Mouse (Mus musculus) hindlimb bud, embryonic 11.5 days (tissue): Measurements from ENCODE around the gene Fbxl22.

Experiments used
- DNase-seq: peaks from one replicate; pipeline ENCODE4 v3.0.0-alpha.2; 2012; ENCODE audit warnings: low read depth, low spot score; ENCODE audit errors: extremely low spot score

Gene Fbxl22

DNA sequence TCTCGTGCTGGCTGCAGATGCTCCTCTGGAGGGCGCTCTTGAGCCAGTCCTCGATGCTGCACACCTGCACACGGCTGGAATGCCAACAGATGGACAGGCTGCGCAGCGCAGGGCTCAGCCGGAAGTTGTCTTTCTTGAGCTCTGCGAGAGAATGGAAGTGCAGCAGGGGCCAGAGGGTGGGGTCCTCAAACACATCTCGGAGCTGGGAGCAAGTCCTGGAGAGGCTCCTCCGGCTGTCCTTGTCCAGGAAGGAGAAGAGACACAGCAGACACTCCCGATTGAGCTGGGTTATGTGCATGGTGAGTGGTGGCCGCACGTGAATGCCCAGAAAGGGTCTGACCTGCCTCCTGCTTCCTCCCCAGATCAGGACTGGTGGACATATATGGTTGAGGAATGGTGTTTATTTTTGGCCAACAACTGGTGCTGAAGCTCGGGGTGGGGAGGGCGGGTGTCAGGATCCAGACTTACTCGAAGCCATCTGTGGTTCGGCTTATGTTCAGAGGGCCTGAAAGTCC is at the start of gene Fbxl22:
Fbxl22 (minus strand) TSS at position 338 of the 515 bp plus-strand sequence.
- DNase-seq = no peak

DNA sequence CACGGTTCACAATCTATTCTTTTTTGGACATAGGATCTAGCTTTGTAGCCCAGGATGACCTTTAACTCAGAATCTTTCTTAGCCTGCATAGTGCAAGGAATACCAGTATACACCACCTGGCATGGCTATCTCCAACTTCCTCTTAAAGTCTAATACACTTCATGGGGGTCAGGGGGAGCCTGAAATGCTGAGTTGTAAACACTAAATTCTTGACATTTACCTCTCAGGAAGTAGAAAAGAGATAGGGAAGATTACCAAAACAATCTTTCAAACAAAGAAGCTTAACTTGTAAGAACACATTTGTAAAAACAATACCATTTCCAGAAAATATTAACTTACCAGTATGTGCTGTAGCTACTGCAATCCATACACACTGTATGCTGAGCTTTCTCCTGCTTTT is 47.8 kb upstream of the Fbxl22 start:
- DNase-seq = no peak

DNA sequence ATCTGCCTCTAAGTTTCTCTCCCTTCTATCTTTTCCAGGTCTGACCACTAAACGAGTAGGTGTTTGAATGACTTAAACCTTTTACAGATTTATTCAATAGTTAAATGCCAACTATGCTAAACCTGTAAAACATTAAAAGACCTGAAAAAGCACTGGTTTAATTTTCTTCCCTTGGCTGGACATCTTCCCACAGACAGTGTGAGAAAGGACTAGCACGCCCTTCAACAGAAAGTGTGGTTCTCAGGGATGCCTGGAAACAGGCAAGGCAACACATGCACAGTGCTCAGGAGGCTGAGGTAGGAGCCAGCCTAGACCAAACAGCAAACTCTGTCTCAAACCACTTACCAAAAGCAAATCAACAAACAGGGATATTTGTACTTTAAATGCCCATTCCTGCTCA is 47.1 kb upstream of the Fbxl22 start:
- DNase-seq = no peak

DNA sequence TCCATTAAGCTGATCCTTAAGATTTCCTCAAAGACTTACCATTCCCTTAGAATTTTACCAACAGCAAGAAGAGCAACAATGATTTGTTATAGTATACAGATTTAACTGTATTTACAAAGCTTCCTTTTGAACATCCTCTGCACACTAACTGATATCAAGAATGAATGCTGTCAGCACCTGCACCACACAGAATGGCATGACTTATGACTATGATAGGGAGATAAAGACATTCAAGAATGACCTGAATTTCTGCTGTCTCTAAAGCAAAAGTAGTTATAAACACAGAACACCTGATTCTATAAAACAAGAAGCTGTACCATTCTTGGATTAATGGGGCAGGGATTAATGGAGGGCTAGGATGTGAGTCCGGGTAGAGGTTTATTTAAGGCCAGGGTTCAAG is 46.3 kb upstream of the Fbxl22 start:
- DNase-seq = no peak

DNA sequence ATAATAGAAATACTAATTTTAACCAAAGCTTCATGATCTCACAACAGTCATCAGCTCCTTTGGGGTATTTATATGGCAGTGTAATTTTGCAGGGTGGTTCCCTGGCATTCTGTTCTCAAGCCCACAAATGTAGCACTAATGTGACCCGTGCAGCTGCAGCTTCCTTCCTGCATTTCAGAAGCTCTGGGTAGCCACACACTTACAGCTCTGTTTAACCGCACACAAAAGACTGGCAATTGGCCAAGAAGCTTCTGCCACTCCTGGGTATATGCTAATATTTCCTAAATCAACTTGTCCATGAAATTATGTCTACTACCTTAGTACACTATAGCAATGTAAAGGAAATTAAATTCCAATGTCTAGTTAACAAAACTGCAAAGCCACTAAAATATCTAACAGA is 45.9 kb upstream of the Fbxl22 start:
- DNase-seq = no peak

DNA sequence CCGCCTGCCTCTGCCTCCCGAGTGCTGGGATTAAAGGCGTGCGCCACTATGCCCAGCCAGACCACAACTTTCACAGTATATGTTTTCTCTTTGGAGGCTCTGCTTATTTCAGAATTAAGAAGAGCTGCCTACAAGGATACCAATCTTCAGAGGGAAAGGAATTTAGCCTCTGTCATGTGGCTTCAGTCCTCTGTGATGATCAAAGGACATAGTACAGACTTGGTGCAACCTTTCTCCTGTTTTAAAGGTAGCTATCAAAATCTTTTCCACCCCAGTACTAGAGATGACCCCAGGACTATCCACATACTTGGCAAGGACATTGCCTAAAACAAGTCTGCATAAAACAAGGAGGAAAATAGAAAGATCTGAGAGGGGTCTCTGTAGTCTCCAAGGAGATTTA is 44.6 kb upstream of the Fbxl22 start:
- DNase-seq = no peak

DNA sequence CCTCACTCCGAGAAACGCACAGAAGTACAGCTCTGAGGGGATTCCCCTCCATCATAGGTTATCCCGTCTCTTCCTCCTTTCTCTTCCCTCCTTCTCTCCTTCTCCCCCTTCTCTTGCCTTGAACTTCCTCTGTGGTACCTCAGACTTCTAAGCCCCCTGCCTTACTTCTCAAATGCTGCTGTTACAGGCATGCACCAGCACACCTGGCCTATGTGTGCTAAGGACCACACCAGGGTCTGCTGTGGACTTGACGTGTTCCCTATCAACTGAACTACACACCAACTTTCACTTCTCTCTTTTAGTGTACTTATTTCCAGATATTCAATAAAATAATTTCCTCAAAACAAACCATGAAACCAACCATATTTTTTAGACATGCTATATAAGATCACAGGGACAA is 28.4 kb upstream of the Fbxl22 start:
- no peak for DNase-seq

DNA sequence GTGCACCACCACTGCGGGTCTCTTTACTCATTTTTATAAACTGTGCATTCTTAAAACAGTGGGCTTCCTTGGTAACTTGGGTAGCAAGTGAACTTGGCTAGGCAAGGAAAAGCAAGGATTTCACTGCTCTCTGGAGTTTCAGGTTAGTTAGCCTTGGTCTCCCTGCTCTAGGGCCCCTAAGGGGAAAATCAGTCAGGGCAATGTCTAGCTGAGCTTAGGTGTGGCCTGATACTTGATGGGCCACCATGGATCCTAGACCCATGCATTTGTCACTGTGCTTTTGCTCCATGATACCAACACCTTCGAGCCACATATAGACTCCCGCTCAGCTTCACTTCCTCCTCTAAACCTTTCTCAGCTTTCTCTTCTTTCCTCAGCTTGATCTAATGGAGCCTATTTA is 7.2 kb upstream of the Fbxl22 start:
- no peak for DNase-seq

DNA sequence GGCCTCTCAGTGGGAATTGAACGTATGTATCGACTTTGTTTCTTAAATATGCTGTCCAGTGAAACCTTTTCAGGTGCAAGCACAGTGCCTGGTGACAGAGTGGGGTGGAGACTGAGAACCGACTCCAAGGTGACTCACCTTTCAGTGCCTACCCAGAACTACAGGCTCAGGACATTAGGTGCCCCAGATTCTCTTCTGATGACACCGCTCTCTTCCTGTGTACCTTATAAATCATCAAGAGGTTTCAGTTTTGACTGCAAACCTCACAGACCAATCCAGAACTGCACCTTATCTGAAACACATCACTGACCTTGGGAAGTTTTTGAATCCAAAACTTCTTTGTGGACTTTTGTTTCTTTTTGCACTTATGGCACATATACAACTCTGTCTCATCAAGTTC is 5.9 kb upstream of the Fbxl22 start:
- no peak for DNase-seq

DNA sequence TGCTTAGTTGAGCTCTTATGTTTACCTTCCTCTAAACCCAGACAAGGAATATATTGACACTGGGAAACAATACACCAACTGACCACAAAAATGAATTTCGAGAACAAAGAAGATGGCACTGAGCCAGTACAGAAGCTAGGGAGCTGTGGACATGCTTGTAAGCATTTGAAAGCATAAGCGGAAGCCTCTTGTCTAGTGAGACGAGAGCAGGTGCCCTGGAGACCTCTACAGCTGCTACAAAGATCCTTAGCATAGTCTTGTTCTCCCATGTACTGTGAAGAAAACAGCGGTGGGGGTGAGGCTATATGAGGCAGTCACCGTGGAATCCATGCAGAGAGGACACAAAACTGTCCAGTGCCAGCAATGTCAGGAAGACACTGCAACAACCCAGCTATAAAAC is 4.5 kb upstream of the Fbxl22 start:
- DNase-seq = no peak

DNA sequence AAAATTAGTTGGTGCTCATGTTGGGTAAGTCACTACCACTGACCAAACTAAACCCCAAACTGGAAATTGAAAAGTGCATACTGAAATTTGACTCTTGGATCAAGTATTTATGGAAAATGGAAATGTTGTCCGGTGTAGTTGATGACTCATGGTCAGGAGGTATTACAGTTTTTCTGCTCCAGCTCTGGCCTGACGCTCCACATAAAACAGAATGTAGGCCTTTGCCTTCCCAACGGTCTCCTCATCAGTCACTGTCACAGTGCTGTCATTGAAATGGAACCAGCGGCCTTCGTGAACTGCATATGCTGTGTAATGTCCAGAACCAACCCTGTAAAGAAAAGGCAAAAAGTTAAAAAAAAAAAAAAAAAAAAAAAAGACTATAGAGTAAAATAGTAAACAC is 3.9 kb upstream of the Fbxl22 start:
- DNase-seq = no peak

DNA sequence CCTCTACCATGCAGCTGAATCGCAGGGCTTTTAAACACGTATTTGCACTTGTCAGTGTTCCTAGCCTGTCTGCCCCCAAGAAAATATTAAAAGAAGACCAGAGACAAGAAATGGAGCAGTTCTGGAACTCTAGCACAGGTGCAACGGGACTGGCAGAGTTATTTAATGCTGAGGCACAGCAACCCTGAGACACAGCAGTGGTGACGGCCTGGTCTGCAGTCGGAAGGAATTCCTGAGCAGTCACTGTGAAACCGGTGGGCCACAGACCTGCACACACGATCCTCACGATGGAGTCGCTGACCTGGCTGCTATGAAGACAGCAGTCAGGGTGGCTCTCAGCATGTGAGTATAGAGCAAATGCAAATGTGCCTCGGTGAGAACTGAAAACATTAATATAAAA is 3.4 kb upstream of the Fbxl22 start:
- DNase-seq = no peak

DNA sequence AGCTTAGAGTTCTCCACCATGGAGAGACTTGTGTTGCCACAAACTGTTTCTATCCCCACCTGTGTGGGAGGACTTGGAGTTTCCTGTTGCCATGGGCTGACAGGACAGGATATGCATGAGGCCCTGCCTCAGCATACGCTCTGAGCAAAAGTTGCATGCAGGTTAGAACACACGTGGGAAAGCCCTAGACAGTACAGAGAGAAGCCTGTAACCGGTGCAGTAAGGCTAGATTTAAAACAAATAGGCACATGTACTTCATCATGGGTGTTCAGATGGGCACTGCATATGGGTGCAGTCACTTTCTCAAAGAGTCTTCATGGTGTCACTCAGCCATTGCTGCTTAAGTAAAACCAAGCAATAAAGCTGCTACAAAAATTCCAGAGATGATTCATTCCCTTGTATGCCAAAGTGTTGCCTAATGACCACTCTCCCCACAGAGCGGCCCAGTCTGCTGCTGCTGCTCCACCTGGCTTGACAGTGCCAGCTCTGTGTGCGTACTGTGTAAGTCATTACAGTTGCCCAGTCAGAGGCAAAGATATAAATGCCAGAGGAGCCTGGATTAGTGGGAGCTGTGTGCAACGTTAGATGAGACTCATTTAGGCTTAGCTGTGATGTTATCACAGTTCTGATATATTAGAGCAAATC is 2.0 kb upstream of the Fbxl22 start:
- DNase-seq = no peak

DNA sequence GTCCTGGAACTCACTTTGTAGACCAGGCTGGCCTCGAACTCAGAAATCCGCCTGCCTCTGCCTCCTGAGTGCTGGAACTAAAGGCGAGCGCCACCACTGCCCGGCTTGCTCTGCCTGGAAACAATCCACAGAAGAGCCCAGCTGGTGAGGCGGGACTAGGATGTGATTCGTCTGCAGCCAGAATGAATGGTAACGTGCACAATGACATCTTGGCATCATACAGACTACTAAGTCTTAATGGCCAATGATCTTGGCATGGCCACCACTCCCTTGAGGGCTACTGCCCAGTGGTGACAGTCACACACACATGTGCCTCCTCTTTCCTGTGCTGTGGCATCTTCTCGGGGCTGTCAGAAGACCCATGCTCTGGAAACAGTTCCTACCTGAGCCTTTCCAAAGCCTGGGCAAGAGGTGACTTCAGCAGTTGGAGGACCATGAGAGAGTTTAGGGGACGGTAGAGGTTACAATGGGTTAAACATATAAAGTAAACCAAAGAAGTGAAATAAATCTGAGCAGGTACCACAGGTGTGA is 1.4 kb upstream of the Fbxl22 start:
- no peak for DNase-seq

DNA sequence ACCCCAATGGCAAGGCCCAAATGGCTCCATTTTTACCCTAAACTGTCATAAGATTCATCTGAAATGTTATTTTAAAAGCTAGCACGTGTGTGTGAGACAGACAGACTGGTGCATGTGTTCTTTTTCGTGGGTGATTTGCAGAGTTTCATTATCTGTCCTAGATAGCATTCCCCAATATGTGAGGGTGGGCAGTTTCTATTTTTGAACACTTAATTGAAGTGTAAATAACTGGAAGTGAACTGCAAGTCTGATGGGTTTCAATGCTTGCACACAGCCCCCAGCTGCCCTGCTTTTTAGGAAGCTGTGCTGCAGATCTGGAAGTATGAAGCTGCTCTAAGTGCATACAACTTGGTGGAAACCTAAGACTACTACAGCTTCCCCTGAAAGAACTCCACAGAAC is 722 bp upstream of the Fbxl22 start:
- DNase-seq = no peak

DNA sequence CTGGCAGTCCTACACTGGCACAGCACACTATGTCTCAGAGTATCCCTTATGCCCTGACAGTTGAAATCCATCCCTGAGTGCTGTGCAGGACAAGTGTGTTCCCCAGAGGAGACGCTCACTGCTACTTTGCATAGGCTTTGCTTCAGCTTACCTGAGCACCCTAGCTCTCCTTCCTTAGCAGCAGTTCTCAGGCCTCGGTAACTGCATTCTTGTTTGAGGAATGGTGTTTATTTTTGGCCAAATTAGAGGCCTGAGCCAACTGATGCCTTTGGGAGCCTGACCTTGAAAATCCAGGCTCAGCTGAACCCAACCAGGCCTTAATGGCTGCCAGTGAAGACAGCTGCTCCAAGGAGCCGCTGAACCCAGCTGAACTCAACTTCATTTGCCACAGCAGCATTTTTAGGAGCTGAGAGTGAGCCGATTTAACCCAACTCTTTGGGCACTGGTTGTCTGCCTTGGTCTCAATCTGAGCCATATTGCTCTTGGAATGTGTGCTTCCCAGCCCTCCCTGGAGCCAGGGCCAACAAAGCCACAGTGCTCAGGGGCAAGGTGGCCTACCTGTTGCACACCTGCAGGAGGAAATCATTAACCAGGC is 635 bp downstream of the Fbxl22 start:
- no peak for DNase-seq

DNA sequence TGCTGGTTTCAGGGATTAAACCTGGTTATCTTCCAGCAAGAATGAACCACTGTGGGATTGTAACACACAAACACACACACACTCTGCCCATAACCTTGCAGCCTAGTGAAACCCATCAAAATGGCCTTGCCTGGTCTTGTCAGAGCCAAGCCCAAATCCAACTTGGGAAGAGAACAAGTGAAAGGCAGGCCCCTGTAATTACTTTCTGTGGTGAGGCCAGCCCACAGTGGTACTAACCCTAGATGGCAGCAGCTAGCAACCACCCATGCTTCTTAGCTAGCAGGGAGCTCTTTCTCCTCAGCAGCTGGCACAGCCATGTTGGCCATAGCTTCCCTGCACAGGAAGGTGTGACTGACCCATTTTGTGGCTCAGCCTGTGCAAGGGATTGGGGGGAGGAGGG is 1.2 kb downstream of the Fbxl22 start:
- DNase-seq = no peak

DNA sequence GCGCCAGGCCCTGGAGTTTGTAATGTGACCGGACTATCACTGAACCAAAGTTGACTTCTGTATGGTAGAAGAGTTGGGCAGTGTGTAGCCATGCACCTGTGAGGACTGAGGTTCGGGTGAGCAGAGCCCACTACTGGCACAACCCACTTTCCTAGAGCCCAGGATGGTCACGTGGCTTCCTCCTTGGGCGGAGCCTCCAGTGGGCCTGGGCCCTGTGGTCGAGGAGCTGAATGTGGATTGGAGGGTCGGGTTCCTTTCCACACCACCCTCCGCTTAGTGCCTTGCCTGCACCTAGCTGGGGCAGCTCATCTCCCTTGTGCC is 2.1 kb downstream of the Fbxl22 start:
- DNase-seq = peak; percentile 66

DNA sequence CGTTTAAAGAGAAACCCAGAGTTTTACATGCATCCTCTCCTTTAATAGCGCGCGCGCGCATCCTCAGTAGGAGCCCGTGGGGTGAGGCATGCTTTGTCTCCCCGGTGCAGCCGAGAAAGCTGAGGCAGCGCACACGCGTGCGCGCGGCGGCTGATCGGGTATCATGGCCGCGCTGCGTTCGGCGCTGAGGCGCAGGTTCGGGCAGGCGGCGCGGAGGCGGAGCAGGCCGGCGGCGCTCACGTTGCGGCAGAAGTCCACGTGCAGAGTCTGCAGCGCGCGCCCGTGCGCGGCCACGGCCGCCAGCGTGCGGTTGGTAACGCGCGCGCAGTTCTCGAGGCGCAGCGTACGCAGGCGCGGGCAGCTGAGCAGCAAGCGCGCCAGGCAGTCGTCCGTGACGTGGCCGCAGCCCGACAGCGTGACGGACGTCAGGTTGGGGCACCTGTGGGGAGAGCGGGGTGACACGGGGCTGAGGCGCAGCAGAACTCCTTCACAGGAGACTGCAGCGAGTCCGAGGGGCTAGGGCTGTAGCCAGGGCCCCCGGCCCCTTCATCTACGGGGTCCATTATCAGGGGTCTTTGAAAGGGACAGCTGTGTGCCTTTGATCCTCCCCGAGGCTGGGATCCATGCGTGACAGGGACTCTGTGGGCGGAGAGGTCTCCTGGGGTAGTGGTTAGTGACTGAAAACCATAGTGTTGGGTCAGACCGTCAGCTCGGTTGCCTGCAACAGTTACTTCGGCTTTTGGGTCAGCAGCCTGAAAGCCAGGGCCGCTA is 2.6 kb downstream of the Fbxl22 start:
- DNase-seq = peak; percentile 73

DNA sequence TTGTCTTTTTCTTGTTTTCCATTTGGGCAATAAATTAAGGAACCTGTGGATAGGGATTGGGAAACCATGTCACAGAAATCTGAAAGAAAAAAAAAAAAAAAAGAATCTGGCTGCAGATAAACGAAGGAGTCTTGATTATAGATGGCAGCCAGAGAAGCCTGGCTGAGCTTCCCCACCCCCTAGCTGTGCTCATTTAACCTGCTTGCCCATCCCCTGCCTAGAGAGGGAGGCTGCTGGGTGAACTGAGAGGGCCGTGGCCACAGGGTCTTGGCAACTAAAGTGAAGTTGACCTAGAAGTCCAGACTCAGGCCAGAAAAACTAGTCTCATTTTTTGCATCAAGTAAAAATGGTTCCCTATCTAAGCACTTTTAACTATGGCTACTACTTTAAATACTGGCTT is 3.4 kb downstream of the Fbxl22 start:
- no peak for DNase-seq

DNA sequence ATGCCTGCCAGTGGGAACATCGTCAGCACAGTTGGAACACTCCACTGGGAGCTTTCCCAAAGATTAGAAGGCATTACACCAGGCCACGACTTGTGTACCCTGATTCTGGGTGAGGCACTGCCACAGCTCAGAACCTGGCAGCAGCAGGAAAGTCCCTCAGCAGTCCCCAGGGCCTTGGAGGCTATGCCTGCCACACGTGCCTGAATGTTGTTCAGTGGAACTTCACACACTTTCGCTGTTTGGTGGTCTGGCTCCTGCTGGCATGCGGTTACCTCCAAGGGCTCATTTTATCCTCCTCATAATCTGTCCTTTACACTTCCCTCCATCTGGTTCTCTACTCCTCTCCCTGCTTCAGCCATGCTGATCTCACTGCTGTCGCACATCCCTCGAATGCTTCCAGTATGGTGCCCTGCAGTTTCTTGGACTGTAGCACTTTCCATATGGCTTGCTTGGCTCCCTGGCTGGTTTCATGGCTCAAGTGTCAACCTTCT is 4.0 kb downstream of the Fbxl22 start:
- no peak for DNase-seq

DNA sequence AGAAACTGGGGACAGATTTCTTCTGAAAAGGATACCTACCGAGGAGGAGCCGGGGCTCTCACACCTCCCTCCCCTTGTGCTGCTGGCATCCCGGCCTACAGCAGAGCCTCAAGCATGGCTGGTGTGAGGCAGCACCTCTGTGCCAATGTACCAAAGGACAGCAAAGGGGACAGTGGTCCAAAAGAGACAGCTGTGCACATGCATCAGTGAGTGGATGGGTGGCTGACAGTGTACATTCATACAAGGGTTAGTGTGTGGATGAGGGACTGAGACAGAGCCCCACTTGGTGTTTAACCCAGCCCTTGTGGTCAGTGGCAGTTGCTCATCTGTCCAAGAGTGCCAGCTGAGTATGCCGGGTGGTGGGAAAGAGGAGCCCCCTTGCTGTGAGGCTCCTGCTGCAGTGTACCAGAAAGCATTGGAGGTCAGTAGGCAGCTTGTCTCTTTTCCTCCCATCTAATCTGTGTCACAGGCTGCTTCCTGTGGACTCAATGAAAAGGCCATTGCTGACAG is 5.4 kb downstream of the Fbxl22 start:
- DNase-seq = no peak
